Mouse (Mus musculus) hindbrain, embryonic 10.5 days (tissue): ENCODE results near the gene Chgb. TPM values are rescaled to one million over a fixed set of nuclear protein-coding genes. Genes with fewer than 3 reads are reported as not detected.

ENCODE experiments used
- DNase-seq: peaks from one replicate; pipeline ENCODE4 v3.0.0-alpha.2; 2017; ENCODE audit warnings: low spot score
- H3K27ac ChIP-seq: fragments of 300-500 bp; sonication (generic); 2 replicates; pipeline ENCODE4 v1.5.1; 2016; ENCODE audit warnings: mild to moderate bottlenecking, moderate library complexity
- H3K27me3 ChIP-seq: fragments of 300-500 bp; sonication (generic); 2 replicates; pipeline ENCODE4 v1.6.1; 2016; ENCODE audit warnings: mild to moderate bottlenecking; ENCODE audit not compliant: poor library complexity, insufficient read depth, severe bottlenecking
- H3K36me3 ChIP-seq: fragments of 300-500 bp; sonication (generic); 2 replicates; pipeline ENCODE4 v1.6.1; 2016; ENCODE audit warnings: mild to moderate bottlenecking, moderate library complexity
- H3K4me1 ChIP-seq: fragments of 300-500 bp; sonication (generic); replicated peaks from 2 replicates; pipeline ENCODE4 v1.6.1; 2016; ENCODE audit warnings: mild to moderate bottlenecking
- H3K4me3 ChIP-seq: fragments of 300-500 bp; sonication (generic); 2 replicates; pipeline ENCODE4 v1.5.1; 2016; ENCODE audit warnings: mild to moderate bottlenecking, moderate library complexity
- H3K9me3 ChIP-seq: fragments of 300-500 bp; sonication (generic); 2 replicates; pipeline ENCODE4 v1.6.1; 2016; ENCODE audit warnings: mild to moderate bottlenecking, moderate library complexity
- WGBS: fragments of 180-500 bp; shearing (Covaris S2); methylation state at CpG from one replicate; pipeline ENCODE4 v1.1.7; 2016; 5-methylcytosine and 5-hydroxymethylcytosine counted together
- polyA plus RNA-seq: library from polyadenylated mRNA; unstranded; fragments of >200 nt; fragmentation: Nextera tagmentation; extraction: Ambion mirVana; gene quantifications from 2 replicates; pipeline ENCODE4 v1.2.1, GENCODE M21; 2016

The Chgb gene
- 9.0 and 16.3 TPM in 2 replicates for polyA plus RNA-seq

DNA sequence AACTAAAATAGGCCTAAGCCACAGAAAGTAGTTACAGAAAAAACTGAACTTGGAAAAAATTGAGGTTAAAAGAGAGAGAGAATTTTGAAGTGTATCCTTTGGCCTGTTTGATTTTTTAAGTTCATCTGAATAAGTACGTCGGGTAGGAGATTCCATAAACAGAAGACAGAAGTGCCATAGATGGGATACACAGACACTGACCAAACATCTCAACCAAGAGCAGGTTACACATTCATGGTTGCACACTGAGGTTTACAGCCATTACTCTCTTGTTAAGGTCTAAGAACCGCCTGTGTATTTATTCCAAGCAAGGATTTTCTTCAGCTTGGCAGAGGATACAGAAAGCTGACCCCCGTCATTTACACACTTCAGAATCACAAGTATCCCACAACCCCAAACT is at the start of gene Chgb:
Gene Chgb (plus strand): TSS at position 301 of the 400 bp plus-strand sequence.
- Histone ChIP-seq H3K27ac (peak within 1 kb of the TSS; percentile 85), H3K36me3 (no peaks in the 10 kb centered on the region), H3K9me3 (no peaks in the 10 kb centered on the region), H3K27me3 (no peaks in the 10 kb centered on the region), H3K4me1 (peaks cover 24% of the 10 kb centered on the region), H3K4me3 (peak within 1 kb of the TSS; percentile 60)
- 12% methylated on average over 4 of the region's 4 CpGs for WGBS
- no peak for DNase-seq

DNA sequence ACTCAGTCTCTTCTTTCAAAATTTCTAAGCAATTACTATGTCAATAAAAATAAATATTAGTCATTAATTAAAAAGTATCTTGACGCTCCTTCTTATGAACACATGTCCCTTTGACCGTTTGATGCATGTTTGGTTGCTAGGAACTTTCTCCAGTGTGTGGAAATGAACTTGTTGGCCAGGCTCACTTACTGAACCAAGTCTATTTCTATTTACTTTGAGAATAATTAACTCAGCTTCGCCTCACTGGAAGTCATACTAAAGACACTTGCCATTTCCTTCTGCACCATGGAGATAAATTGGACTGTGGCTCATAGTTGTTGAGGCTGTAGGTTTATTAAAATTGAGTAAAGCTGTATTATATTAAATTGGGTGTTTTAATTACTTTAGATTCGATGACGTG is 48.1 kb upstream of the Chgb start:
- H3K27me3 ChIP-seq = no peaks in the 10 kb centered on the region
- H3K36me3 ChIP-seq = no peaks in the 10 kb centered on the region
- H3K4me3 ChIP-seq = no peak overlapping the region
- H3K27ac ChIP-seq = no peak overlapping the region
- DNase-seq = no peak
- H3K4me1 ChIP-seq = no peaks in the 10 kb centered on the region
- WGBS = 94% methylated on average over 5 of the region's 5 CpGs
- no peaks in the 10 kb centered on the region for H3K9me3 ChIP-seq

DNA sequence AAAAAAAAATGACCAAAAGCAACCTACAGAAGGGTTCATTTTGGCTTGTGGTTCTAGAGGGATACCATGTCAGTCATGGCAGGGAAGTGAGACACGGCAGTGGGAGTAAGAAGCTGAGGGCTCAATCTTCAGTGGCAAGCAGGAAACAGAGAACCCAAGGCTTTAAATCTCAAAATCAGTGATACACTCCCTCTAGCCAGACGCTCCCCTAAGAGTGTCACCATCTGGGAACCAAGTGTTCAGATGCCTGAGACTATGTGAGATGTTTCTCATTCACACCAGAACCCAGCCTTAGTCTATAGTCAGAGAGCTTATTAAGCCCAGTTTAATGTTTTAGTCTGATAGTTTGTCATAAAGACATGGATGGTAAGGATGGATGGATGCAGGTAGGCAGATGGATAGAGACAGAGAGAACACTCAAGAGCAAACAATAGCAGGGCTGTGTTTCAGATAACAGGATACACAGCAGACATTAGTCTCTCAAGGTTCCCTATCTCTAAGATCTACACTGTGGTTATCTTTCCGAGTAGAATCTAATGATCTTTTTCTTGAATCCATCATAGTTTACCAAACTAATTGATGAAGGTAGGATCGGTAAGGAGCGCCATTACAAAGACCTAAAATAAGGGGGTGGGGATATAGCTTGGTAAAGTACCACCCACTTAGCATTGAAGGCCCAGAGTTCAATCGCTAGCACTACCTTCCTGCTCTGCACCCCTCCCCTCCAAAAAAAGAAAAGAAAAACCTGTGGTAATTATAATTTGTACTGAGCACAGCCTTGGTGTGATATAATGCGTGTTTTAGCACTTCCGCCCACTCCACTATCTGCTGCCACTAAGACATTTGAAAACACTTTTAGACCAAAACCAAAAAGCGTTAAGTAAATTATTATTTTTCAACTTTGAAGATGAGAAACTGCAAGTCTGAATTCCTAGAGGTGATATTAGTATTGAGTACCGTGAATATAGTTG is 47.2 kb upstream of the Chgb start:
- Histone ChIP-seq H3K36me3 (no peaks in the 10 kb centered on the region), H3K9me3 (no peaks in the 10 kb centered on the region), H3K27ac (no peak overlapping the region), H3K27me3 (no peaks in the 10 kb centered on the region), H3K4me3 (no peak overlapping the region), H3K4me1 (no peaks in the 10 kb centered on the region)
- WGBS = 94% methylated on average over 10 of the region's 10 CpGs
- no peak for DNase-seq

DNA sequence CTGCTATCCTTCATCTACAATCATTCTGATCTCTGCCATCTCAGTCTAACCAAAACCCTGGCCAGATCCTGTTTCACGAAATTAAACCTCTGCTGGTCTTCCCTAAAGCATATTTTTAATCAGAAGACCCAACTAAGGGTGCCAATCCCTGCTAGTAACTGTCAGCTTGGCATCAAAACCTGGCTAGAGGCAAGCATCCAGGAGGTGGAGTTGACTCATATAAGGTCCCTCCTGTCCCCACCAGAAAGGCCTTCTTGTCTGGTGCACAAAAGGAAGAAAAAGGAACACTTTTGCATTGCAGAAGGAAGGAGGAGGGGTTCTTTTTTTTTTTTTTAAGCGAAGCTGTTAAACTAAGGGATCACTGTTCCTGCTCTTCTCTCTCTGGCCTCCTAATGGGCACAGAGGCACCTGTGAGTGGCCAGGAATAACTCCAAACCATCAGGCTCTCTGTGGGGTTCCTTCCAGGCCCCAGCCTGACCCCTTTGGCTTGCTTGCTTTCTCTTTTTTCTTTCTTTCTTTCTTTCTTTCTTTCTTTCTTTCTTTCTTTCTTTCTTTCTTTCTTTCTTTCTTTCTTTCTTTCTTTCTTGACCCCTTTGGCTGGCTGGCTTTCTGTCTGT is 42.2 kb upstream of the Chgb start:
- no peak for DNase-seq
- Histone ChIP-seq H3K4me3 (no peak overlapping the region), H3K4me1 (peaks cover 12% of the 10 kb centered on the region), H3K27me3 (no peaks in the 10 kb centered on the region), H3K27ac (no peak overlapping the region), H3K36me3 (no peaks in the 10 kb centered on the region), H3K9me3 (no peaks in the 10 kb centered on the region)
- 52% methylated on average over 2 of the region's 2 CpGs for WGBS

DNA sequence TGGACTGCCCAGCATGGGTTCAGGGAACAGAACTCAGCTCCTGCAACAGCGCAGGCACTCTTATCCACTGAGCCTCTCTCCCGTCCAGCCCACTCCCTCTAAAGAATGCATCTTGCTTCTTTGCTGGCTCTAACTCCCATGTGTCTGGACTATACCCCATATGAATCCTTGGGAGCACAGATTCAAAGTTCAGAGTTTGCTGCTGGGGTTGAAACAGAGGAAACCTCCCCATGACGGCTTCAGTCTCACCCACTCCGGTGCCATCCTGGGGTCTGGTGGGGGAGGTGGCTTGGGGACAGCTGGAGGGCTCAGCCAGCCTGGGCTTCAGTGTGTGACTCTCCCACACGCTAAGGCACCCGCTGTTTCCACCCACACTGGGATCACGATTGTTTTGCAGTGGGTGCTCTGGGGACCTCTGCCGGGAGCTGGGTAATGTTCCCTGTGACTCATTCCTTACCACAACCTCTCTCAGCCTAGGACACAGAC is 39.2 kb upstream of the Chgb start:
- WGBS = 40% methylated on average over 8 of the region's 8 CpGs
- Histone ChIP-seq H3K27ac (peak overlapping the region; percentile 82), H3K27me3 (no peaks in the 10 kb centered on the region), H3K4me1 (peaks cover 12% of the 10 kb centered on the region), H3K4me3 (no peak overlapping the region), H3K9me3 (no peaks in the 10 kb centered on the region), H3K36me3 (no peaks in the 10 kb centered on the region)
- DNase-seq = no peak

DNA sequence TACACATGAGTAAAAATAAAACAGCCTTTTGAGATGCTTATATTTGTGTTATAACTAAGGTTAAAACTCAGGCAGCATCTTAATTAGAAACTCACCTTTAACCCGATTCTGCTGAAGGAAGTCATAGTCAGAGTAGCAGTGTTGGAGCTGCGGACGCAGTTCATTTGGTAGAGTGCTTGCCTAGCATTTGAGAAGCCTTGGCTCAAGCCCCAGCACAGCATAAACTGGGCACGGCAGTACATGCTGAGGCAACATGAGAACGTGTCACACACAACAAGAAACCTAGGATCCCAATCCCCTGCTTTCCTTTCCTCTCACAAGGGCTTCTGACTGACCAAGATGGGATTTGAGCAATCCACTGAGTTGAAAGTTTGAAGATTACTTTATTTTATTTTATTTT is 36.2 kb upstream of the Chgb start:
- Histone ChIP-seq H3K27ac (no peak overlapping the region), H3K4me3 (no peak overlapping the region), H3K4me1 (peaks cover 12% of the 10 kb centered on the region), H3K36me3 (no peaks in the 10 kb centered on the region), H3K9me3 (no peaks in the 10 kb centered on the region), H3K27me3 (no peaks in the 10 kb centered on the region)
- 91% methylated on average over 5 of the region's 5 CpGs for WGBS
- DNase-seq = no peak

DNA sequence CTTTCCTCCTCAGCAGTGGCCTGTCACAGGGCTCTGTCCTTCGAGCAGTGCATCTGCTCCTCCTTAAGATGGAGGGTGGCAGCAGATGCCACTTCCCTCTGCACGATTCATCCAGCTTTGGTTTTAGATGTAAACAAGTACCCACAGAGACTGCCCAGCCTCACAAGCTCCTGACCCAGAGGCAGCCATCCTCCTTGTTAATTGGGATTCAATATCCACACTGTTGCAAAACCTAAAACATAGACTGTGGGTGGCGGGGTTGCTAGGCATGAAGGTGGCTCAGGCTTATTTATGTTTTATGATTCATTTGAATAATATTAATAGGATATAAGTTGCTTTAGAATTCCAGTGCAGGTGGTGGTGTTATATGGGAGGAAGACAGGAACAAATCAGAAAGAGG is 35.0 kb upstream of the Chgb start:
- H3K27ac ChIP-seq = no peak overlapping the region
- peaks cover 12% of the 10 kb centered on the region for H3K4me1 ChIP-seq
- no peak for DNase-seq
- H3K9me3 ChIP-seq = no peaks in the 10 kb centered on the region
- peaks cover 5% of the 10 kb centered on the region for H3K36me3 ChIP-seq
- H3K27me3 ChIP-seq = no peaks in the 10 kb centered on the region
- 83% methylated on average over 3 of the region's 3 CpGs for WGBS
- H3K4me3 ChIP-seq = no peak overlapping the region

DNA sequence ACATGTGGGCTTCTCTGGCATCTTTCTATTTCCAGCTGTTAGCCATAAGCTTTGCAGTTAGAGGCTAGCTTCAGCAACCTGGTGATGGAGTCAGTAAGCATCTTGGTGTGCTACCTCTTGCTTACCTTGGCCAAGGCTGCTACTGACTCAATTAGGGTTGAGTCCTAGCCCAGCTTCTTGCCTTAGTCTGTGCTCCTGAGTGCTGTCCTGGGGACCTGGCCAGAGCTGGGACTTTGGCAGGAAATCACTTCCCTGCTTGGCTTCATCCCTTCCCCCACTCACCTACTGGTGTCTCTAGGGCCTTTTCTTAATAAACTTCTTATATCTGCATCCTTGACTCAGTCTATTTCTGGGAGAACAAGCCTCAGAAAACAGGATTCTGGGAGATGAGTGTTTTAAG is 30.4 kb upstream of the Chgb start:
- H3K36me3 ChIP-seq = peaks cover 5% of the 10 kb centered on the region
- no peak overlapping the region for H3K4me3 ChIP-seq
- H3K9me3 ChIP-seq = no peaks in the 10 kb centered on the region
- DNase-seq = no peak
- H3K4me1 ChIP-seq = 0 out of 2 replicates have a peak, but pooled peaks cover 5% of the 10 kb centered on the region
- no peak overlapping the region for H3K27ac ChIP-seq
- H3K27me3 ChIP-seq = no peaks in the 10 kb centered on the region

DNA sequence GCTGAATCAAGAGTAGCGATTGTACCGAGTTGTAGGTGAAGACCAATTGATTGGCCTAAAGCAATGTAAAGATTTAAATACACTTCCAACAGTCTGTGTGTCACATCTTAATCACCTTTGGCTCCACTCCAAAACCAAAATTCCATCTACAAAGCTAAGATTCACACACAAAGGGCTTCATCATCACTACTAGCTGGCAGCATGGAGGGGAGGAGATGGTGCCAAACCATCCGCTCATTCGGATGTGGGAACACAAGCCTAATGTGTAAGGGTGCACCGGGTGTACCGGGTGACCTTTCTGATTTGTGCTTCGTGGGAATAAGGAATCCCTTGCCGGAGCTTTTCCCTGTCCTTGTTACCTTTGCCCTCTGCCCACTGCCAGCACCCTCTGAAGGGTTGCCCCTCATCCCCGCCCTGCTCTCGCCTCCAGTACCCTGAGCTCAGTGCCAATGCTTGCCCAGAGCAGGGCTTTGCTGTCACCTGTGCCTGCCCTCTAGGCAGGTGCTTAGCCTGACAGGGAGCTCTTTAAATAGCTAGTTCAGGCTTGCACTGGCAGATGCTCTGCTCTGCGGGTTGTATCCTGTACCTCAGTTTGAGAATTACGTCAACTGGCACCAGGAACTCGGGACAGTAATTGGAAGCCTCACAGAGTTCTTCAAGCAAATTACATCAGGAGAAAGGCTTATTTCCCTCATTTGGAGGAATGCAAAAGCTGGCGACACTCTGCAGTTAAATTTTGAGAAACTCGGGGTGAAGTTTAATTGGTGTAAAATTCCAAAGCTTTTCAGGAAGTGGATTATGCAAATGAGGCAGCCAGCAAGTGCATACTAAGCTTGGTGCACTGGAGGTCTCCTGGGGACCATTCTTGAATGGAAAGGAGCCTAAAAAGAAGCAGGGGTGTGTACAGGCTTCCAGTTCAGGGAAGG is 29.7 kb upstream of the Chgb start:
- no peaks in the 10 kb centered on the region for H3K27me3 ChIP-seq
- H3K4me3 ChIP-seq = no peak overlapping the region
- no peak for DNase-seq
- H3K27ac ChIP-seq = no peak overlapping the region
- WGBS = 76% methylated on average over 15 of the region's 15 CpGs
- peaks cover 5% of the 10 kb centered on the region for H3K36me3 ChIP-seq
- H3K9me3 ChIP-seq = no peaks in the 10 kb centered on the region
- 0 out of 2 replicates have a peak, but pooled peaks cover 5% of the 10 kb centered on the region for H3K4me1 ChIP-seq

DNA sequence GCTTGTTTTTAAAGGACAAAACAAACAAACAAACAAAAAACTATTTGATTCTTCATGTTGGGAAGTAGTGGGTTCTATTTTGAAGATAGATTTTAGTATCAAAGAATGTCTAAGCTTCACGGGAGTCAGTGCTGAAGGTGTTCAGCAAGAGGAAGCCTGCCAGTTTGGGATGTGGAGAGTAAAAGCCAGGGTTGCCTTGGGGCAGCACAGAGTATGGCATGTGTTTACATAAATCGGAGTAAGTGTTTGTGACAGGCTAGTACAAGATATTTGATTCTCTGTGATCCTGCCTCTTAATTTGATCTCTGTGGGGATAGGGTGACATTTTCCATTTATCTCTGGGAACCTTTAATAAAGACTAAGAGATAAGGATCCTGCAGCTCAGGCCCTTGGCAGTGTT is 28.7 kb upstream of the Chgb start:
- Histone ChIP-seq H3K27ac (no peak overlapping the region), H3K4me1 (0 out of 2 replicates have a peak, but pooled peaks cover 5% of the 10 kb centered on the region)
- 87% methylated on average over 2 of the region's 2 CpGs for whole genome bisulfite sequencing

DNA sequence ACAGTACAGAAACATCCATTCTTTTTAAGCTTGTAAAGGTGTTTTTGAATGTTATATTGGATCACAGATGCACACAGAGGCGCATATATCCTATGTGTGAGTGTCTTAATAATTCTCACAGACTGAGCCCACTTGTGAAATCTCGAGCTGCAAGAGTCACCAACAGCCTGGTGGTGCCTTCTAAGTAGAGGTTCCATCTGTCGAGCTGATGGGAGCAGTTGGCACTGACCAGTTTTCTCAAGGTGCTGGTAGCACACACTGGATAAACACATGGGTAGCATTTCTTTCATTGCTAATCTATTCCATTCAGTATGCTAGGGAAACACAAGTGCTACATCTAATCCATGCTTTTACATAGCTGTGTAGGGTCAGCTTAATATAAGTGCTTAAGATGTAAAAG is 27.9 kb upstream of the Chgb start:
- no peak overlapping the region for H3K27ac ChIP-seq
- no peak for DNase-seq
- WGBS = 83% methylated on average over 3 of the region's 3 CpGs
- peaks cover 5% of the 10 kb centered on the region for H3K36me3 ChIP-seq
- H3K27me3 ChIP-seq = no peaks in the 10 kb centered on the region
- H3K9me3 ChIP-seq = no peaks in the 10 kb centered on the region
- no peak overlapping the region for H3K4me3 ChIP-seq
- 0 out of 2 replicates have a peak, but pooled peaks cover 5% of the 10 kb centered on the region for H3K4me1 ChIP-seq

More for the DNA sequence above, 28.7 kb upstream of the Chgb start:
- Histone ChIP-seq H3K27me3 (no peaks in the 10 kb centered on the region), H3K9me3 (no peaks in the 10 kb centered on the region), H3K36me3 (peaks cover 5% of the 10 kb centered on the region), H3K4me3 (no peak overlapping the region)
- no peak for DNase-seq

DNA sequence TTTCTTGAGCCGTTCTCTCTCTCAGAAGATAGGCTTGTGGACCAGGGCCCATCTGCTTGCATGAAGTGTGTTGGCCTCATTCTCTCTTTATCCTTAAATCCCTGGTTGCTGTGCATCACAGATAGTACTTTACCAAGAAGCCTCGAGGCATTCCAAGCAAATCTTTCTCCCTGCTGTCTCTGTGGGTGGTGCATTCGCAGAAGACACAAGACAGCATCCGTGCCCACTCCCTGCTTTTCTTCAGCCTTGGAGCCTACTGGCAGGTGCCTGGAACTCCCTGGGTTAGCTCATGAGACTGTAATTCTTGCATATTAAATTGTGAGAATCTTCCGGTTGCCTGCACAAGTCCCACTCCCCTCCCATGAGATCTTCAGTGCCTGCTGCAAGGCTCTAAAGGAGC is 23.2 kb upstream of the Chgb start:
- Histone ChIP-seq H3K9me3 (no peaks in the 10 kb centered on the region), H3K27ac (no peak overlapping the region), H3K4me1 (0 out of 2 replicates have a peak, but pooled peaks cover 6% of the 10 kb centered on the region), H3K36me3 (no peaks in the 10 kb centered on the region), H3K27me3 (no peaks in the 10 kb centered on the region), H3K4me3 (no peak overlapping the region)
- no peak for DNase-seq
- 72% methylated on average over 5 of the region's 5 CpGs for WGBS
